Mouse (Mus musculus) 3T3-L1 (cell line): Measurements from ENCODE around the gene Aggf1.
"Not testable (repeated sequence)": the region's sequence is repeated elsewhere in the genome, so short reads cannot be mapped to it uniquely, and the experiment has no call there.

Experiments used
- DNase-seq: peaks from one replicate; pipeline ENCODE4 v3.0.0-alpha.2; 2015; ENCODE audit warnings: low read depth, low spot score

The Aggf1 gene

GRCm38 (mm10) chr13:95374701-95375553 lies at the start of gene Aggf1:
TSS of gene Aggf1 (minus strand) at chr13:95375352.
- DNase-seq, result peak; percentile 93

GRCm38 (mm10) chr13:95424932-95425331 lies 49.8 kb upstream of the Aggf1 start:
- peak; percentile 69 for DNase-seq

DNA sequence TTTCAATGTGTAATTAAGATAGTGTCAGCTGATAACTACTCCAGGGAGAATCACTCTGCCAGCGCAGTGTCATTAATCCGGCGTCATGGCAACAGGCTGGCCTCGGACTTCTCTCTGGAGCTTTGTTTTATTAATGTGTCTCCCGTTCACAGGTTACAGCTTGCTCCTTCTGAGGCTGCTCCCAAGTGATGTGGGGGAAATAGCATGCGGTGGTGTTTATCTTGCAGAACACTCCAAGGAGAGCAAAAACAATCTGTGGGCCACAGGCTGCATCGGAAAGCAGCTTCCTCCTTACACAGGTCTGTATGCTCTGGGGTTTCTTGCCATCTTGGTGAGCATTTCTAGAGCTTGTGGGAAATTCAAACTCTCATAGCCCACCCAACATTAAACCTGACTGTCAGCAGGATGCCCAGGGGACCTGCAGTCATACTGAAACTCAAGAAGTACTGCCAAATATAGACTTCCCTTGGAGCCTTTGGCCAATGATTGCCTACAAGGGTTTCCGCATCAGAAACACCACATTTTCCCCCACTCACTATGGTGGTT lies 44.1 kb upstream of the Aggf1 start:
- no peak for DNase-seq

DNA sequence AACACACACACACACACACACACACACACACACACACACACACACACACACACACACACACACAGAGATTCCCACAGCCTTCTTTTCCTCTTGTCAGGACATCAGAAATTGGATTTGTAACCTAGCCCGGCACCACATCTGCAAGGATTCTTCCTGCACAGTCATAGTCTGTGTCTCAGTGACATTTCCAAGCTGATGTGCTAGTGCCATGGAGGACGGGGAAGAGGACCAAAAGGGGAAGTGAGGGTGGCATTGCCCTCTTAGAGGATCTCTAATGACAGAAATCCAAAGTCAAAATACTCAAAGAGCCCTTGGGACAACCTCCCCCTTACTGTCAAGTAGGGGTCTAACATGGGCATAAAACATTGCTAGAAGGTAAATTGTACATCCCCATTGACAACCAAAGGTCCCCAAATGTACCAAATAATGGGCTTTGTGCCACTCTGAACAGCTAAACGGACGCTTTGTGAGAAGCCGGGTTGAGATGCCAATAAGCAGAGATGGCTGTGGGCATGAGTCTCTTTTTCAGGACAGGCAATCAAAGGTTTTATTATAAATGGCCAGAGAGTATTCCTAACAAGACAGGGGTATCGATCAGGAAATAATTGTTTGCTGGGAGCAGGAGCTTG lies 43.5 kb upstream of the Aggf1 start:
- no peak for DNase-seq

DNA sequence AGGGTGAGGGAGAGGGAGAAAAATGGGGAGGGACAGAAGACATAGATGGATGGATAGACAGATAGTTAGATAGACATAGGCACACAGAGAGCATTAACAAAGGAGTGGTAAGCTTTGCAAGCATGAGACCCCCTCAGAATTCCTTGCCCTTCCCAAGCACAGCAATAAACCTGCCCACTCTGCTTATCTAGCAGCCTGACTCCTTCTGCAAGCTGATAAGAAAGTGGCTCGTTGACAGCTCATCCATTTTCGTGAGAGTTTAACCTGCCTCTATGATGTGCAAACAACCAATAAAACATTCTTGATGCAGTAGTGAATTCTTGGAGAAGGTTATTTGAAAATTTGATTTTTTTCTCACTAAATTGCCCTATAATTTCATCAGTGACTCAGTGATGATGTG lies 37.1 kb upstream of the Aggf1 start:
- DNase-seq, result no peak

- no peak for DNase-seq
Measured at GRCm38 (mm10) chr13:95393242-95393641, 18.1 kb upstream of the Aggf1 start.

- peak; percentile 86 for DNase-seq
Measured at GRCm38 (mm10) chr13:95389866-95390865, 15.0 kb upstream of the Aggf1 start.

DNA sequence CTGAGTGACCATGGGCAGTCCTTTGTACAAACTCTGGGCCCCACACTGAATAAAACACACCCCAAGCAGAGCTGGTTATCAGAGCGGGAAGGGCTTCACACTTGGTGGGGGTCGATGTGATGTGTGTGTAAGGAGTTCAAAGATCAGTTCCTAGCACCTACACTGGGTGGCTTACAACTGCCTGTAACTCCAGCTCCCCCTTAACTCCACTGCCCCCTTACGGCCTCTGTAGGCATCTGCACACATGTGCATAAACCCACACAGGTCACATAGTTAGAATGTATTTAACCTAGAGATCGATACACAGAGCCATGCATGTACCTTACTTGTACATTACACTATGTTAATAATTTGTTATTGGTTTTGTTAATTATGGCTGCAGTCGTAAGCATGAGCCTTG lies 13.1 kb upstream of the Aggf1 start:
- no peak for DNase-seq

DNA sequence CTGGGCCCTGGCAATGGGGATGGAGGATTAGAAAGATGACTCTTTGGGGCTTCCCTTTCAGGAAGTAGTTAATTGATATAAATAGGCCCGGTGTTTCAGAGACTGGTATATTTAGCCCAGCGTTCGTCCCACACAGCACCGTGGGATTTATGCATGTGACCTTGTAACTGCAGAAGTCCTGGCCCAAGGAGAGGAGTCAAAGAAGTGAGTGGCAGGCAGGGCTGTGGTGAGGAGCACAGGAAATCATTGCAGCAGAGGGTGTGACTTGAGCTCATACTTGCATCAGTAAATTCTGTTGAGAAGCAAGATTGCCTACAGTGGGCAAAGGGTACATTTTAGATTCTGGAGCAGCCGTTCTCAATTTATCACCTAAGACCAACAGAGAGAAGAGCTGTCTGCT lies 7.3 kb upstream of the Aggf1 start:
- no peak for DNase-seq

DNA sequence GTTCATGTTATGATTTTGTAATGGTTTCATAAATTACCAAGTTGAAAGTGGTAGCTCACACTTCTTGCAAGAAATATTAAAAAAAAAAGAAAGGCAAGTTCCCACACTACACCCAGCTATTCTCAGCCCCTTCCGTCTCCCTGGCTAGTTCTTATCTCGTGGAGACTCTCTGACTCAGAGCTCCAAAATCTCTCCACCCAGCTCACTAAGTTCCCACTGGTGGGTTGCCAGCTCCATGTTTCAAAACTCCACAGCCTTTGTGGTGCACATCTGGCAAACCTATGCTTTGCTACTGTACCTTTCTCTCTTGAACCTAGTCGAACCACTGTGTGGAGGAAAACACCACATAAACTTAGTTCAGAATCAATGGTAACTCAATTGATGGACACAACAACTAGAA lies 3.5 kb upstream of the Aggf1 start:
- peak; percentile 15 for DNase-seq

DNA sequence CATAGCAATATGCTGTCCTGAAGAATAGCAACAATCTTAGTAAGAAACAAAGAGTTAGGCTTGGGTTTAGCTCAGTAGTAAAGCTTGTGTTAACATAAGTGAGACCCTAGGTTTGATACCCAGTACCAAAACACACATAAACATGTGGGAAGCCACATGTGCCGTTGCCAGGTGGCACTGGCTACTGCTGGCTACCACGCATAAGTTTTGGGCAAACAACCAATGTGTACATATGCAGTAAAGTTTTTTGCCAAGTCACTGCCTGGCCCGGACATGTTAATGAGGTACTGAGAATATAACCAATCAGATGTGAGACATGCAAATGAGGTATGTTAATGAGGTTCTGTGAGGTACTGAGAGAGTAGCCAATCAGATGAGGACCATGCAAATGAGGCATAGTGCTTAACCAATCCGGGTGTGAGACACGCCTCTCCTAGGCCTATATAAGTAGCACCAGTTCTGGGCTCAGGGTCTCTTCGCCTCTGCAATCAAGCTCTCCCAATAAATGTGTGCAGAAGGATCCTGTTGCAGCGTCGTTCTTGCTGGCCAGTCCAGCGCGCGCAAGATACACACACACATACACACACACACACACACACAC lies 1.6 kb upstream of the Aggf1 start:
- DNase-seq, result not testable (repeated sequence)

GRCm38 (mm10) chr13:95375554-95375914 lies 382 bp upstream of the Aggf1 start:
- no peak for DNase-seq

DNA sequence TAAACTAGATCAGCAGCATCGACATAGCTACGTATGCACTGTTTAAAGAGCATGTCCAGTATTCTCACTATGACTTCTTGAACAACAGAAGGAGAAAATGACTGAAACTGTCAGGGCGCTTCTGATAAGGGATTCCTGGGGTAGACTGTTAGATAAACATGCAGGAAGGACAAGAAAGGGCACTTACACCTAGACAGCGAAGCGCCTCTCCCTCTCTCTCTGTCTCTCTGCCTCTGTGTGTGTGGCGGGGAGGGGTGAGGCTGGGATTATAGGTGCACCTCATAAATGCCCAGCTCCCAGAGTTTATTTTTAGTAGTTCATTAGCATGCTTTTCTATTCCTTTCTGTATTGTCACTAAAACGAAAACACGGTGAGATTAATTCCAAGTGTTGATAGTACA lies 8.8 kb downstream of the Aggf1 start:
- DNase-seq, result no peak

- no peak for DNase-seq
Measured at GRCm38 (mm10) chr13:95363440-95363839, 11.7 kb downstream of the Aggf1 start.

GRCm38 (mm10) chr13:95358223-95358622 lies 16.9 kb downstream of the Aggf1 start:
- peak; percentile 12 for DNase-seq

GRCm38 (mm10) chr13:95348476-95348875 lies 26.7 kb downstream of the Aggf1 start:
- no peak for DNase-seq

- peak; percentile 84 for DNase-seq
Measured at GRCm38 (mm10) chr13:95347018-95347696, 28.0 kb downstream of the Aggf1 start.

DNA sequence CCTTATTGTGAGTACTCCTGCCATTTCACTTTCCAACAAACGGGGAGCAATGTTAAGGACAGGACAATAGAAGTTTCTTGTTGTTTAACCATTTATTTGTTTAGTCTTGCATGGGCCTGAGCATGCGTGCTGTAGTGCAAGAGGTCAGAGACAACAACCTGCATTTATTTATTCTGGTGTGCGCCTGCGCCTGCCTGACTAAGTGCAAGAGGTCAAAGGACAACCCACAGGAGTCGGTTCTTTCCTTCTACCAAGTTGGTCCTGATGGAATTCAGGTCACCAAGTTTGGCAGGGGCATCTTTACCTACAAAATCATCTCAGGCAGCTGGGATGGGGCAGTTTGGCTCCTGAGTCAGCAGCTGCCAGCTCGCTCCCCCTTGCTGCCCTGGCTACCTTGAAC lies 29.3 kb downstream of the Aggf1 start:
- no peak for DNase-seq

GRCm38 (mm10) chr13:95343470-95343869 lies 31.7 kb downstream of the Aggf1 start:
- no peak for DNase-seq

- DNase-seq, result no peak
Measured at GRCm38 (mm10) chr13:95336122-95336677, 39.0 kb downstream of the Aggf1 start.
